Mouse (Mus musculus): ENCODE results near the gene Prss35. TPM values are rescaled to one million over a fixed set of nuclear protein-coding genes. Genes with fewer than 3 reads are reported as not detected.

Gene Prss35
- polyA plus RNA-seq, 1 experiment from 2014 or later, result 8.4 TPM

- H3K4me3 ChIP-seq (ENCODE audit: low read length), result no peak overlapping the region
- H3K27me3 ChIP-seq (replicated peaks; ENCODE audit: control insufficient read depth, insufficient read depth, low read length), result no peaks in the 10 kb centered on the region
- H3K27ac ChIP-seq (ENCODE audit: low read depth, low read length), result no peak overlapping the region
- no peaks in the 10 kb centered on the region for H3K4me1 ChIP-seq (ENCODE audit: control insufficient read depth, insufficient read depth, low read depth, low read length)
- no peak overlapping the region for H3K9ac ChIP-seq (ENCODE audit: low read depth, low read length)
- 24% methylated on average over 3 of the region's 3 CpGs for WGBS
- no peaks in the 10 kb centered on the region for H3K9me3 ChIP-seq (ENCODE audit: control insufficient read depth, low read length)
- peak; percentile 58 for ATAC-seq
- H3K4me2 ChIP-seq (ENCODE audit: low read length), result no peak overlapping the region
- H3K36me3 ChIP-seq (ENCODE audit: control insufficient read depth, insufficient read depth, low read length), result peaks cover 14% of the 10 kb centered on the region
These were observed 57.2 kb downstream of the Prss35 start for GRCm38 (mm10) chr9:86800600-86801163.

Other genes with a start within 250 kb of the Prss35 start
- 36.1 and 39.8 TPM in 2 replicates for gene Pgm3, start 171.8 kb upstream of the Prss35 start, polyA plus RNA-seq (2015; fragmentation: Nextera tagmentation; extraction: Ambion mirVana)
- gene Rwdd2a, start 171.7 kb upstream of the Prss35 start, polyA plus RNA-seq (2015; fragmentation: Nextera tagmentation; extraction: Ambion mirVana), result 37.2 and 48.9 TPM in 2 replicates
- 40.8 and 55.5 TPM in 2 replicates for gene Me1, start 47.7 kb upstream of the Prss35 start, polyA plus RNA-seq (2015; fragmentation: Nextera tagmentation; extraction: Ambion mirVana)
- 168 and 197 TPM in 2 replicates for gene Snap91, start 137.0 kb downstream of the Prss35 start, polyA plus RNA-seq (2015; fragmentation: Nextera tagmentation; extraction: Ambion mirVana)